Mouse (Mus musculus) brain, embryonic 14.5 days (tissue): ENCODE results near the gene Lhfpl2.

Experiments used
- CTCF ChIP-seq: fragments of 200-500 bp; IDR thresholded peaks from 2 replicates; pipeline ENCODE4 v1.5.1; 2012; ENCODE audit warnings: inconsistent platforms, mild to moderate bottlenecking, moderate library complexity, borderline replicate concordance; ENCODE audit not compliant: insufficient read depth, insufficient read length; ENCODE audit errors: extremely low read depth
- POLR2A ChIP-seq: fragments of 200-500 bp; IDR thresholded peaks from 2 replicates; pipeline ENCODE4 v1.6.1; 2012; ENCODE audit warnings: mild to moderate bottlenecking, inconsistent platforms, borderline replicate concordance; ENCODE audit not compliant: poor library complexity, insufficient read depth, insufficient read length, severe bottlenecking; ENCODE audit errors: extremely low read depth

DNA sequence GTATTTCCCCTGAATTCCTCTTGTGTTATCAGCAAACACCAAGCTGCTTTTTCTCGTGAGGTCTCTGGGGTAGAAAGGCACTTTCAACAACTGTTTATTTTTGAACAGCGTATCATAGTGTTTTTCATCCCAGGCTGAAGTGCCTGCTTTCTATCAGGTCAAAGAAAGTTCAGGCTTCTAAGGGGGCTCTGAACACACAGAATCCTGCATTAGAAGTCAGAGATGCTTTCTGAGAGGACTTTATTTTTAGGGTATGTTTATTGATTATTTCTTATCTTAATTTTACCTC lies 19.6 kb upstream of the Lhfpl2 start:
- TF ChIP-seq CTCF (no peak), POLR2A (no peak)
